Mouse (Mus musculus): ENCODE measurements around the gene Sall4. TPM values are rescaled to one million over a fixed set of nuclear protein-coding genes. Genes with fewer than 3 reads are reported as not detected.
"Not testable (repeated sequence)": the region's sequence is repeated elsewhere in the genome, so short reads cannot be mapped to it uniquely, and the experiment has no call there.

Gene Sall4
- polyA plus RNA-seq, 1 experiment = not detected

DNA sequence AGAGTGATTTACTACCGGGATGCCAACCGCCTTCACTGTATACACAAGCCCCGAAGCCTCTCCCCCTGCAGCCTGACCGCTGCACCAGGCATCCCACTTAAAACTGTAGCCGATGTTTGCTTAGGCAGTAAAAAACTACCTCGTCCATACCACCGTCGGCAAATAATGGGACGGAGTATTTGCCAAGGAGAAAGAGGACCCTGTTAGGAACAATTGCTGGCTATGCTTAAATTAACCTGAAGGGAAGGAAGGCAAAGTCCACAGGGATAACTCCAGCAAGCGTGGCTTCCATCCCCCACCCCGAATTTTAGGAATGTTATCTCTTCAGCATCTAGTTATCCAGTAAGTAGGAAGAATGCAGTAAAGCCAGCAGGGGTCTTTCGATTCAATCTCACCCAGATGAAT, 5.3 kb downstream of the Sall4 start:
- Histone ChIP-seq H3K27me3 (replicated peaks) (peaks cover 65% of the 10 kb centered on the region), H3K36me3 (replicated peaks; ENCODE audit: low read length) (no peaks in the 10 kb centered on the region), H3K4me3 (replicated peaks) (no peak overlapping the region), H3K4me1 (no peaks in the 10 kb centered on the region), H3K9me3 (no peaks in the 10 kb centered on the region)
- TF ChIP-seq FLI1 (IDR thresholded peaks at IDR 0.05; ENCODE audit: low read length) (no peak), GATA1 (IDR thresholded peaks at IDR 0.05; ENCODE audit: borderline replicate concordance, low read length) (no peak)

GRCm38 (mm10) chr2:168761954-168762353, 5.8 kb downstream of the Sall4 start:
- TF ChIP-seq GATA1 (IDR thresholded peaks at IDR 0.05; ENCODE audit: borderline replicate concordance, low read length) (no peak), FLI1 (IDR thresholded peaks at IDR 0.05; ENCODE audit: low read length) (no peak)
- no peaks in the 10 kb centered on the region for H3K36me3 ChIP-seq (replicated peaks; ENCODE audit: low read length)
- no peak overlapping the region for H3K4me3 ChIP-seq (replicated peaks)
- H3K4me1 ChIP-seq = no peaks in the 10 kb centered on the region
- H3K9me3 ChIP-seq = no peaks in the 10 kb centered on the region
- peaks cover 60% of the 10 kb centered on the region for H3K27me3 ChIP-seq (replicated peaks)

DNA sequence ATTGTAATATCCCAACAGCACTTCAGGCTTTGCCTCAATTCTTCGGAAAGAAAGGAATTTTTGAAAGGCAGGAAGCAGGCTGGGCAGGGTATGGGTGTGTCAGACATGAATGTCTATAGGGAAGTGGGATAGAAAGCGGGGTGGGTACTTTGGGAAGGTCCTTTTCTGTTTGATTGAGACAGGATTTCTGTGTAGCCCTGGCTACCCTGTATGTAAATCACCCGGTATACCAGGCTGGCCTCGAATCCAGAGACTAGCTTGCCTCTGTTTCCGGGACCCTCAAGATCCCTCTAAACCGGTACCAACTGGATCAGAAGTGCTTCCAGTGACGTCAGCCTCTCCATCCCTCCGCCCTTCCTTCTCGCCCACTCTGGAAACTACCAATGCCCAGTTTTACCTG, 6.6 kb downstream of the Sall4 start:
- H3K4me3 ChIP-seq (replicated peaks) = no peak overlapping the region
- H3K4me1 ChIP-seq = no peaks in the 10 kb centered on the region
- H3K27me3 ChIP-seq (replicated peaks) = peaks cover 54% of the 10 kb centered on the region
- TF ChIP-seq GATA1 (IDR thresholded peaks at IDR 0.05; ENCODE audit: borderline replicate concordance, low read length) (no peak), FLI1 (IDR thresholded peaks at IDR 0.05; ENCODE audit: low read length) (no peak)
- no peaks in the 10 kb centered on the region for H3K9me3 ChIP-seq
- no peaks in the 10 kb centered on the region for H3K36me3 ChIP-seq (replicated peaks; ENCODE audit: low read length)

DNA sequence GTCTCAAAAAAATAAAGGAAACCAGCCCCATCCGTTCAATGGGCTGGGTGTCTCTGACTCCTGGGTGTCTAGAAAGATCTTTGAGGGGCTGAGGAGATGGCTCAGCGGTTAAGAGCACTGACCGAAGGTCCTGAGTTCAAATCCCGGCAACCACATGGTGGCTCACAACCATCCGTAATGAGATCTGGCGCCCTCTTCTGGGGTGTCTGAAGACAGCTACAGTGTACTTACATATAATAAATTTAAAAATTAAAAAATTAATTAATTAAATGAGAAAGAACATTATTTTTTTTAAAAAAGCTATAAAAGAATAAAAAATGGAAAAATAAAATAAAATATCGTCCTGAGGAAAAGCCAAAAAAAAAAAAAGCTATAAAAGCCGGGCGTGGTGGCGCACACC, 23.3 kb downstream of the Sall4 start:
- Histone ChIP-seq H3K9me3 (peaks cover 25% of the 10 kb centered on the region), H3K4me1 (peaks cover 15% of the 10 kb centered on the region), H3K27me3 (replicated peaks) (peaks cover 41% of the 10 kb centered on the region)
- not testable (repeated sequence) for H3K4me3 ChIP-seq (replicated peaks); H3K36me3 ChIP-seq (replicated peaks; ENCODE audit: low read length)

DNA sequence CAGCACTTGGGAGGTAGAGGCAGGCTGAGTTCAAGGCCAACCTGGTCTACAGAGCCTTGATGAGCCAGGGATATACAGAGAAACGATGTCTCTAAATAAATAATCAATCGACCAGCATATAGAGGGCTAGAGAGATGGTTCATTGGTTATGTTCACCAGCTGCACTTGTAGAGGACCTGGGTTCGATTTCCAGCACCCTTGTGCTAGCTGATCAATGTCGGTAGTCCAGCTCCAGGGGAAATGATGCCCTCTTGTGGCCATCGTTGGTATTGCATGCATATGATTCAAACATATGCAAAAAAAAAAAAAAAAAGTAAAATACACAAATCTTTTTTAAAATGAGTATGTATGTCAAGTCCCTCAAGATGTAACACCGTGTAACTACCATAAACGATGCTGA, 25.1 kb downstream of the Sall4 start:
- Histone ChIP-seq H3K36me3 (replicated peaks; ENCODE audit: low read length) (no peaks in the 10 kb centered on the region), H3K4me3 (replicated peaks) (no peak overlapping the region), H3K27me3 (replicated peaks) (peaks cover 47% of the 10 kb centered on the region), H3K4me1 (peaks cover 15% of the 10 kb centered on the region), H3K9me3 (peaks cover 38% of the 10 kb centered on the region)
- TF ChIP-seq FLI1 (IDR thresholded peaks at IDR 0.05; ENCODE audit: low read length) = no peak
- no peak for TF ChIP-seq GATA1 (IDR thresholded peaks at IDR 0.05; ENCODE audit: borderline replicate concordance, low read length)

DNA sequence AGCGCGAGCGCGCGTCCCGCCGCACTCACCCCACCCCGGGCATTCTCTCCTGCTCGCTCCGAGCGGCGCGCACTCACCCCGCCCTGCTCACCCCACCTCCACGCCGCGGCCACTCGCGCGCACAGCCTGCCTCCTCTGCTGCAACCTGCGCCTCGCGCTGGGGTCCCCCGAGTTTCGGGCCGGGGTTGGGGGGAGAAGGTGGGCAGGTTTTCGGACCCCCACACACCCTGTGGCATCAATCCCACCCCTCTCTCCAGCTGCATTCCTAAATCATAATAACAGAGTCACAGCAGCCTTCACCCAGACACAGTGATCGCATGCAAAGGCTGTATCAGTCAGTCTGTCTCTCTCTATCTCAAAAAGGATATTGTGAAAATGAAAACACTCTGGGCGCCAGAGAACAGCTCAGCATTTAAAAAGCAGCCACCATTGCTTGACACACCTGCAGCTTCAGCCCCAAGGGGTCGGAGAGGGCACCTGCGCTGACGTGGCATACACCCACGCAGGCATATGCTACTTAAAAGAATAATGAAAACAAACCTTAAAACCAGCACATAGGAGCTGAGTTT, 25.6 kb downstream of the Sall4 start, which contains the start of gene Atp9a:
Gene Atp9a (minus strand): TSS at position 351 of the 569 bp plus-strand sequence.
- H3K27me3 ChIP-seq (replicated peaks) = peaks cover 47% of the 10 kb centered on the region
- no peaks in the 10 kb centered on the region for H3K36me3 ChIP-seq (replicated peaks; ENCODE audit: low read length)
- H3K9me3 ChIP-seq = peaks cover 38% of the 10 kb centered on the region
- peaks cover 15% of the 10 kb centered on the region for H3K4me1 ChIP-seq
- TF ChIP-seq GATA1 (IDR thresholded peaks at IDR 0.05; ENCODE audit: borderline replicate concordance, low read length) (no peak), FLI1 (IDR thresholded peaks at IDR 0.05; ENCODE audit: low read length) (no peak)
- H3K4me3 ChIP-seq (replicated peaks) = peak within 1 kb of the TSS; percentile 83

DNA sequence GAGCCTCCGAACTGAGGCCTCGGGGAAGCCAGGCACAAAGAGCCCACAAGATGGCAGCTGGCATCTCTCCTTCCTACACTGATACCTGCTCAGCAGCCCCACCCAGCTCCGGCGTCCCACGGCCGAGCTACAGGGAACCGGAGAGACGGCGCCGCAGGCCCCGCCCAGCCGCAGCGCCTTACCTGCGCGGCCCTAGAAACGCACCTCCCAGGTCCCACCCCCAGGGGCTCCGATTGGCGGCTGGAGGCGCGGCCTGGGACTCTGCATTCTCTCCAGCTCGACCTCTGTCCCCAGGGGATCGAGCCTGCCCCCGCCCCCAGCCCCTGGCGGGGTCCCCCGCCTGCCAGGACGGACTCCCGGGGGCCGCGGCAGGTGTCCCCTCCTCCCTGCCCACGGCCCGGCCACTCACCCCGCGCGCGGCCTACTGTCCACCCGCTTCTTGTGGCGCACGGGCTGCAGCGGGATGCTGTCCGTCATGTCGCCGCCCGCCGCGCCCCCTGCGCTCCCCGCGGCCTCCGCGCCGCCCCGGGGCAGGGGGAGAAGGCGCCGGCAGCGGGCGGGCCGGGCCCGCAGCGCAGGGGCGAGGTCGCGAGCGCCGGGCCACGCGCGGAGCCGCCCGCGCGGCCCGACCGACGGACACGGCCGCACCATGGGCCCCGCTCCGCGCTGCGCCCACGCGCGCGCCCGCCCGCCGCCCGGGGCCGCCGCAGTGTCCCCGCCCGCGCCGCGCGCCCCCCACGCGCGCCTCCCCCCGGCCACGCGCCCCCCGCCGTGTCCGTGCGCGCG, 26.3 kb downstream of the Sall4 start:
- peaks cover 15% of the 10 kb centered on the region for H3K4me1 ChIP-seq
- H3K36me3 ChIP-seq (replicated peaks; ENCODE audit: low read length) = no peaks in the 10 kb centered on the region
- TF ChIP-seq GATA1 (IDR thresholded peaks at IDR 0.05; ENCODE audit: borderline replicate concordance, low read length) = no peak
- TF ChIP-seq FLI1 (IDR thresholded peaks at IDR 0.05; ENCODE audit: low read length) = no peak
- H3K4me3 ChIP-seq (replicated peaks) = peak overlapping the region; percentile 83
- peaks cover 47% of the 10 kb centered on the region for H3K27me3 ChIP-seq (replicated peaks)
- peaks cover 38% of the 10 kb centered on the region for H3K9me3 ChIP-seq

- H3K27me3 ChIP-seq (replicated peaks) = peaks cover 47% of the 10 kb centered on the region
- no peak for TF ChIP-seq FLI1 (IDR thresholded peaks at IDR 0.05; ENCODE audit: low read length)
- TF ChIP-seq GATA1 (IDR thresholded peaks at IDR 0.05; ENCODE audit: borderline replicate concordance, low read length) = no peak
- no peak overlapping the region for H3K4me3 ChIP-seq (replicated peaks)
- H3K9me3 ChIP-seq = peaks cover 38% of the 10 kb centered on the region
- H3K36me3 ChIP-seq (replicated peaks; ENCODE audit: low read length) = no peaks in the 10 kb centered on the region
- peaks cover 15% of the 10 kb centered on the region for H3K4me1 ChIP-seq
These were observed 27.2 kb downstream of the Sall4 start for GRCm38 (mm10) chr2:168740496-168740895.

DNA sequence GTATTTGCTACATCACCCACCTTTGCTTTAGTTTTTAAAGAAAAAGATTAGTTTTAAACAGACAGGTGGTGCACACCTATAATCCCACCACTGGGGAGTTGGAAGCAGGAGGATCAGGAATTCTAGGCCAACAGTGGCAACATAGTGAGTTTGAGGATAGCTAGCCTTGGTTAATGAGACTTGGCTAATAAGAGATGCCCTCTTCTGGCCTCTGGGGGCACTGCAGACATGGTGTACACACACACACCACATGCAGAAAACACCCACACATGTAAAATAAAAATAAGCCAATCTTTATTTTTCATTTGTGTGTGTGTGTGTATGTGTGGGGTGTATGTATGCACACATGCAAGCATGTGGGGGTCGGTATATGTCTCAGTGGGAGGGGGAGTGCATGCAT, 28.9 kb downstream of the Sall4 start:
- Histone ChIP-seq H3K27me3 (replicated peaks) (peaks cover 47% of the 10 kb centered on the region), H3K4me1 (peaks cover 15% of the 10 kb centered on the region), H3K4me3 (replicated peaks) (no peak overlapping the region), H3K9me3 (peaks cover 36% of the 10 kb centered on the region), H3K36me3 (replicated peaks; ENCODE audit: low read length) (no peaks in the 10 kb centered on the region)
- TF ChIP-seq FLI1 (IDR thresholded peaks at IDR 0.05; ENCODE audit: low read length) (no peak), GATA1 (IDR thresholded peaks at IDR 0.05; ENCODE audit: borderline replicate concordance, low read length) (no peak)

GRCm38 (mm10) chr2:168737878-168738277, 29.9 kb downstream of the Sall4 start:
- Histone ChIP-seq H3K4me1 (peaks cover 15% of the 10 kb centered on the region), H3K9me3 (peaks cover 33% of the 10 kb centered on the region), H3K4me3 (replicated peaks) (no peak overlapping the region), H3K36me3 (replicated peaks; ENCODE audit: low read length) (no peaks in the 10 kb centered on the region), H3K27me3 (replicated peaks) (peaks cover 38% of the 10 kb centered on the region)
- TF ChIP-seq FLI1 (IDR thresholded peaks at IDR 0.05; ENCODE audit: low read length) (no peak), GATA1 (IDR thresholded peaks at IDR 0.05; ENCODE audit: borderline replicate concordance, low read length) (no peak)

Measured in megakaryocyte, embryonic 14.5 days (primary cell).